Mouse (Mus musculus) embryonic fibroblast, embryonic 13.5 days (primary cell): Measurements from ENCODE around the gene Slco1c1.

ENCODE experiments used
- CTCF ChIP-seq: IDR thresholded peaks from 2 replicates; pipeline ENCODE4 v1.5.1; 2011; ENCODE audit warnings: mild to moderate bottlenecking, control low read depth, low read length, moderate library complexity, borderline replicate concordance; ENCODE audit not compliant: insufficient read depth
- POLR2A ChIP-seq: IDR thresholded peaks from 2 replicates; pipeline ENCODE4 v1.6.1; 2011; ENCODE audit warnings: low read depth, mild to moderate bottlenecking, control low read depth, low read length, moderate library complexity

- TF ChIP-seq POLR2A (no peak), CTCF (no peak)
Observed at GRCm38 (mm10) chr6:141522541-141522940, 1.6 kb upstream of the Slco1c1 start.
